Mouse (Mus musculus) thymus, adult 2 months (tissue): ENCODE results near the gene Kcnk6. TPM values are rescaled to one million over a fixed set of nuclear protein-coding genes. Genes with fewer than 3 reads are reported as not detected.
"Not testable (repeated sequence)": the region's sequence is repeated elsewhere in the genome, so short reads cannot be mapped to it uniquely, and the experiment has no call there.

Experiments used
- DNase-seq: peaks from one replicate; pipeline ENCODE4 v3.0.0; 2021
- H3K27ac ChIP-seq: fragments of 200-500 bp; 2 replicates; pipeline ENCODE4 v1.5.1; 2012; ENCODE audit warnings: low read length, control low read depth; ENCODE audit not compliant: control insufficient read depth, insufficient read depth
- H3K27me3 ChIP-seq: fragments of 200-500 bp; 2 replicates; pipeline ENCODE4 v1.6.1; 2012; ENCODE audit warnings: mild to moderate bottlenecking, low read length, moderate library complexity, mixed read lengths; ENCODE audit not compliant: control insufficient read depth, insufficient read depth
- H3K36me3 ChIP-seq: fragments of 200-500 bp; 2 replicates; pipeline ENCODE4 v1.6.1; 2012; ENCODE audit warnings: mild to moderate bottlenecking, low read length, moderate library complexity; ENCODE audit not compliant: control insufficient read depth, insufficient read depth
- H3K4me1 ChIP-seq: fragments of 200-500 bp; replicated peaks from 2 replicates; pipeline ENCODE4 v1.6.1; 2012; ENCODE audit warnings: low read length; ENCODE audit not compliant: control insufficient read depth, insufficient read depth
- H3K4me3 ChIP-seq: fragments of 200-500 bp; 2 replicates; pipeline ENCODE4 v1.5.1; 2012; ENCODE audit warnings: mild to moderate bottlenecking, low read length, control low read depth, moderate library complexity; ENCODE audit not compliant: control insufficient read depth, insufficient read depth
- CTCF ChIP-seq: fragments of 200-500 bp; IDR thresholded peaks from 2 replicates; pipeline ENCODE4 v1.5.1; 2012; ENCODE audit warnings: mild to moderate bottlenecking, control low read depth, low read length, moderate library complexity, borderline replicate concordance; ENCODE audit not compliant: control insufficient read depth, poor library complexity, insufficient read depth; ENCODE audit errors: extremely low read depth
- POLR2A ChIP-seq: fragments of 200-500 bp; IDR thresholded peaks from 2 replicates; pipeline ENCODE4 v1.6.1; 2012; ENCODE audit warnings: mild to moderate bottlenecking, low read length, control low read depth, moderate library complexity; ENCODE audit not compliant: control insufficient read depth, poor library complexity, insufficient read depth; ENCODE audit errors: extremely low read depth
- WGBS: fragments of 180-500 bp; shearing (Covaris S2); methylation state at CpG from one replicate; pipeline ENCODE4 v1.1.7; 2018; 5-methylcytosine and 5-hydroxymethylcytosine counted together
- polyA plus RNA-seq: library from polyadenylated mRNA; depleted of rRNA; stranded (reverse); fragments of >200 nt; gene quantifications from 2 replicates; pipeline ENCODE4 v1.2.3, GENCODE M21; 2012

Kcnk6 gene
- polyA plus RNA-seq, 1 experiment: 37.5 TPM

DNA sequence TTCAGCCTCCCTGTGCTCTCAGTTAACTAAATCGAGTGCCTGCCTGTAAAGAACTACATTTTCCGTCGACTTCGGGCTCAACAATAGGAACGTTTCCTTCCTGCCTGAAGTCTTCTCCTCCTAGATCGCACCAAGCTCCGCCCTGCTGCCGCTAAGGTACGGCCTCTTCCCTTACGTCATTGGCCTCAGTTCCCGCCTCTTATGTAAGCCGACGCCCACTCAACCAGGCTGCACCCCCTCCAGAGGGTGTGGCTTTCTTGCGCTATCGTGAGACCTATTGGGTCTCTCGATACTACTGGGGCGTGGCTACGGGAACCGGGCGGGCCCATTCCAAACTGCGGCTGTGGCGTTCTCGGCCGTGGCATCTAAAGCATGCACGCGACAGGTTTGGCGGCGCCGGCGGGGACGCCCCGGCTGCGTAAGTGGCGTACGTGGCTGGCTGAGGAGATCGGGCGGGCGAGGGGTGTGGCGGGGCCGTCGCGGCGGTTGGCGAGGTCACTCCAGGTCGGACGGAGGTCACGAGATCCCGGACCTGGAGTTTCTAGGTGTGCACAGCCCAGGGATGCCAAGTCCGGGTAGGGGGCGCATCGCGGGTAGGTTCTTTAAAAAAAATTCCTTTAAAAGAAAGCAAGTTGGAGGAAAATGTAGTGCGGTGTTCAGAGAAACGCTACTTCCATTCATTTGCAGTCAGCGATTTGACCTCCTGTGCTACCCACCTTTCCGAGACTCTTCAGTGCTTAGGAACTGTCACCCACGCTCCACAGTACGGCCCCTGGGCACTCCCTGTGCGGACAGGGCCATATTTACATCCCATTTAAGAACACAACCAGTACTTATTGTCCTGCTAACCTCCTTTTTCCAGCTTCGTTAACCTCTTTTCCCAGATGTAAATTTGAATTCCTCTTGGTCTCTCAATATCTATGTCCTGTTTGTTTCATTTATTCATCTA, 6.0 kb upstream of the Kcnk6 start, which contains the start of gene Yif1b:
Yif1b (plus strand) TSS at position 311 of the 949 bp plus-strand sequence.
- H3K27me3 ChIP-seq: no peaks in the 10 kb centered on the region
- H3K4me1 ChIP-seq: peaks cover 9% of the 10 kb centered on the region
- H3K27ac ChIP-seq: peak within 1 kb of the TSS; percentile 31
- peak; percentile 74 for TF ChIP-seq CTCF
- peak; percentile 81 for TF ChIP-seq POLR2A
- under 1% methylated on average over 60 of the region's 60 CpGs for WGBS
- no peaks in the 10 kb centered on the region for H3K36me3 ChIP-seq
- peak within 1 kb of the TSS; percentile 55 for H3K4me3 ChIP-seq
- peak; percentile 99 for DNase-seq

DNA sequence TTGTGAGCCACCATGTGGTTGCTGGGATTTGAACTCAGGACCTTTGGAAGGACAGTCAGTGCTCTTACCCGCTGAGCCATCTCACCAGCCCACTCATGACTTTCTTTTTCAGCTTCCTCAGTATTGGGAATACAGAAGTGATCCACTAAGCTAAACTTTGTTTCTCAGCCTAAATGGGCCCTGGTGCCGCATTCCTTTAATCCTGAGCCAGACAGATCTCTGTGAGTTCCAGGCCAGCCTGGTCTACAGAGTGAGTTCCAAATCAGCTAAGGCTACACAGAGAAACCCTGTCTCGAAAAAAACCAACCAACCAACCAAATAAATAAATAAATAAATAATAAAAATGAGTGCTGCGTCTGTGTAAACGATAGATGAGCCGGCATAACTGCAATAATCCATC, 5.3 kb upstream of the Kcnk6 start:
- not testable (repeated sequence) for H3K27me3 ChIP-seq, H3K36me3 ChIP-seq, DNase-seq, H3K4me1 ChIP-seq
- peak overlapping the region; percentile 6; the same call in 1 of the 2 replicates for H3K4me3 ChIP-seq
- WGBS: 26% methylated on average over 6 of the region's 6 CpGs
- peak overlapping the region; percentile 31 for H3K27ac ChIP-seq

DNA sequence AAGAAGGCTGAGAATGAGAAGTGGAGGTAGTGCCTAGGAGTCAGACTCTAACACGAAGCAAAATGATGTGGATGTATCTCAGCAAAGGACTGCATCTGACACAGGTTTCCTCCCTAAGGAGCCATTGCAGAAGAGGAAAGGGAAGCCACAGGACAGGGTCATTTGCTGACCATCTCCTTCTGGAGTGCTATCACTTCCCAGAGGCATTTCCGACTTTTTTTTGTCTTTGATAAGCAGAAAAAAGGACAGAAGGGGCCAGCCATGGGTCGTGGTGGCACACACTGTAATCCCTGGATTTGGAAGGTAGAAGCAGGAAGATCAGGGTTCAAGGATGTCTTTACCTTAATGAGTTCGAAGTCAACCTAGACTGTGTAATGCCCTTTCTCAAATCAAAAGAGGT, 4.3 kb upstream of the Kcnk6 start:
- Histone ChIP-seq H3K4me1 (peaks cover 18% of the 10 kb centered on the region), H3K27me3 (peaks cover 10% of the 10 kb centered on the region), H3K36me3 (no peaks in the 10 kb centered on the region), H3K4me3 (no peak overlapping the region), H3K27ac (no peak overlapping the region)
- WGBS: 92% methylated on average over 4 of the region's 4 CpGs
- TF ChIP-seq POLR2A (no peak), CTCF (no peak)
- no peak for DNase-seq

DNA sequence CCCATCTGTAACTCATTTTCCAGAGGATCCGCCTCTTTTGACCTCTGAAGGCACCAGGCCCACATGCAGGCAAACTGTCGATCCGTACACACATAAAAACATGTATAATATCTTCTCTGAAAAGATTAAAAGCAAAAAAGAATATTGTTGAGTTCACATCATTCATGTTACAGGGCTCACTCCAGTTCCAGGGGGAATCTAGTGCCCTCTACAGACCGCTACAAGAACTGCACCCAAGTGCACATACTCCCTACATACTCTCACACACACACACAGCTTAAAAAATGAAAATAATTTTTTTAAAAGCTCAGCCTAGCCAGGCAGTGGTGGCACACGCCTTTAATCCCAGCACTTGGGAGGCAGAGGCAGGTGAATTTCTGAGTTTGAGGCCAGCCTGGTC, 2.3 kb upstream of the Kcnk6 start:
- H3K27ac ChIP-seq: no peak overlapping the region
- 92% methylated on average over 5 of the region's 5 CpGs for WGBS
- no peak overlapping the region for H3K4me3 ChIP-seq
- TF ChIP-seq CTCF: no peak
- TF ChIP-seq POLR2A: no peak
- no peak for DNase-seq
- H3K27me3 ChIP-seq: peaks cover 10% of the 10 kb centered on the region
- H3K36me3 ChIP-seq: no peaks in the 10 kb centered on the region
- peaks cover 18% of the 10 kb centered on the region for H3K4me1 ChIP-seq

DNA sequence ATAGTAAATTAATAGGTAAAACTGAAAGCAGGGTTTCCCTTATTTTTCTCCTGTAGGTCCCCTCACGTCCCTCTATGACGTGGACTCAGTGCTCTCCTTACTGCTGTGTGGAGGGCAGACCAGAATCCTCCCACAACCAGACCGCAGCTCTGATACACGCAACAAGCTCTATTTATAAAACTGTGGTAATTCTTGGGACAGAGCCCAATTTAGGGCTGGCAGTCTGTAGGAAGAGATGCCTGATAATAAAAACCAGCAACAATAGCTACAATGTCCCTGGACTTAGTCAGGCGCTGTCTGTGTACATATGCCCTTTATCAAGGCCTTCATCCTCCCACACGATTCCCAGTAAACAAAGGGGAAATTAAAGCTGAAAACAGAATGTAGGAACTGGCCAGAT, 1.4 kb upstream of the Kcnk6 start:
- Histone ChIP-seq H3K4me1 (peaks cover 12% of the 10 kb centered on the region), H3K27ac (no peak overlapping the region), H3K4me3 (no peak overlapping the region), H3K36me3 (no peaks in the 10 kb centered on the region), H3K27me3 (peaks cover 10% of the 10 kb centered on the region)
- TF ChIP-seq POLR2A (no peak), CTCF (no peak)
- no peak for DNase-seq
- 44% methylated on average over 6 of the region's 6 CpGs for WGBS

DNA sequence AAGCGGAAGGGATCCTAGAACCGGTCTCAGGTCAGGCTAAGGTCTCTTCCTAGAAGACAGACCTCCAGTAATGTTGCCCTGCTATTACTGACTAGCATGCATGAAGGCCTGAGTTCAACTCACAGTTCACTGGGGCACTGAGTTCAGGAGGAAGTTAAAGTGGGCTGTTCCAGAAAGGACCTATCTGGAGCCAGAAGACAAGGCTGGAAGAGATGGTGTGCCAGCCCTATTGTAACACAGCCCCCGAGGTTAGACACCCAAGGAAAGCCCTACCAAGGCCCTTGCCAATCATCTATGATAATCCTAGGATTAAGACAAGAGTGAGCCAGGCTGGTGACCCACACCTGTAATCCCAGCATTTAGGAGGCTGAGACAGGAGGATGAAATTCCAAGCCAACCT, 798 bp downstream of the Kcnk6 start:
- TF ChIP-seq CTCF (no peak), POLR2A (no peak)
- 80% methylated on average over 3 of the region's 3 CpGs for WGBS
- no peak for DNase-seq
- Histone ChIP-seq H3K4me1 (peaks cover 9% of the 10 kb centered on the region), H3K27me3 (peaks cover 10% of the 10 kb centered on the region), H3K4me3 (no peak overlapping the region), H3K36me3 (no peaks in the 10 kb centered on the region), H3K27ac (no peak overlapping the region)

DNA sequence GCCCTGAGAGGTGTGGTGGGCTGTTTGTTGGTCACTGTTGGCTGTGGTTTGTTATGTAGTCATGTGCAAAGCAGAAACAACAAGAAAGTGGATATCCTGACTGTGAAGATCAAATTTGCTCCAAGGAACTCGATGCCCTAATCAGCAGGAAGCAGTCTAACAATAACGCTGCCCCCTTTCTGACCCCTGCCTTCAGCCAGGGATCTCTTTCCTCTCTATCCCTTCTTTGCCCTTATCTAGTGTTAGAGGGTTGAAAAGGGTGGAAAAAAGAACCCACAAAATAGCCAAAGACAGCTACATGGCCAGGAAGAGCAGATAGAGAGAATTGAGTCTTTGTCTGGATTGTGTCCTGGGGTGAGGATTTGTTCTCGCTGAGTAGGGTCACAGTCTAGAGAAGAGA, 1.8 kb downstream of the Kcnk6 start:
- no peak overlapping the region for H3K4me3 ChIP-seq
- DNase-seq: no peak
- H3K4me1 ChIP-seq: peaks cover 9% of the 10 kb centered on the region
- H3K36me3 ChIP-seq: no peaks in the 10 kb centered on the region
- no peak overlapping the region for H3K27ac ChIP-seq
- H3K27me3 ChIP-seq: peaks cover 10% of the 10 kb centered on the region
- WGBS: 83% methylated on average over 3 of the region's 3 CpGs
- TF ChIP-seq POLR2A: no peak
- TF ChIP-seq CTCF: no peak
